Comparison of ENCODE assay signal across 20 mouse cellular contexts in genomic region chr10:68087722-68088121, GRCm38 (mm10).
A peak's percentile ranks its signal among the peaks of the same experiment; 100 is the strongest.
DNase-seq lines count a peak whose midpoint lies in the region; ATAC-seq and TF ChIP-seq lines count a peak whose summit lies in the region.
"Had no signal": no experiment of that assay in that cellular context is flagged by ENCODE, and none has a peak within 500 bp of the region (broad histone marks: within the 10 kb centered on the region; RNA-seq: fewer than 3 reads in every experiment).

No protein-coding gene starts in this region.

- no peaks in the 10 kb centered on the region for H3K27me3 ChIP-seq in midbrain, embryonic 11.5 days (ENCODE audit: control insufficient read depth, insufficient read depth, low read length)
- H3K27me3 ChIP-seq in midbrain, embryonic 14.5 days (ENCODE audit: control insufficient read depth, insufficient read depth, low read length) = no peaks in the 10 kb centered on the region
- no peaks in the 10 kb centered on the region for H3K27me3 ChIP-seq in ES-Bruce4 (ENCODE audit: control insufficient read depth, insufficient read depth, low read length, poor library complexity, severe bottlenecking)
- no peaks in the 10 kb centered on the region for H3K27me3 ChIP-seq in stomach, postnatal 0 days (ENCODE audit: control insufficient read depth, insufficient read depth, low read length)
- H3K27me3 ChIP-seq: forebrain, embryonic 15.5 days; hindbrain, embryonic 13.5 days; limb, embryonic 13.5 days had no signal

- no peak overlapping the region for H3K4me3 ChIP-seq in layer of hippocampus, adult 2 months
- H3K4me3 ChIP-seq in midbrain, embryonic 11.5 days (ENCODE audit: low read depth, low read length) = no peak overlapping the region
- H3K4me3 ChIP-seq in midbrain, embryonic 14.5 days (replicated peaks; ENCODE audit: low read depth, low read length) = no peak overlapping the region
- no peak overlapping the region for H3K4me3 ChIP-seq in ES-Bruce4 (ENCODE audit: low read depth, low read length)
- H3K4me3 ChIP-seq in stomach, postnatal 0 days (ENCODE audit: low read depth, low read length) = no peak overlapping the region
- H3K4me3 ChIP-seq: forebrain, embryonic 15.5 days; hindbrain, embryonic 13.5 days; limb, embryonic 13.5 days had no signal

- no peaks in the 10 kb centered on the region for H3K4me1 ChIP-seq in midbrain, embryonic 11.5 days (ENCODE audit: control insufficient read depth, insufficient read depth, low read length)
- H3K4me1 ChIP-seq in midbrain, embryonic 14.5 days (ENCODE audit: control insufficient read depth, insufficient read depth, low read length) = no peaks in the 10 kb centered on the region
- H3K4me1 ChIP-seq in ES-Bruce4 (ENCODE audit: control insufficient read depth, insufficient read depth, low read length) = no peaks in the 10 kb centered on the region
- H3K4me1 ChIP-seq in stomach, postnatal 0 days (replicated peaks; ENCODE audit: control insufficient read depth, insufficient read depth) = no peaks in the 10 kb centered on the region
- H3K4me1 ChIP-seq: forebrain, embryonic 15.5 days; hindbrain, embryonic 13.5 days had no signal

- no peak overlapping the region for H3K9ac ChIP-seq in midbrain, embryonic 11.5 days (ENCODE audit: low read length)
- no peak overlapping the region for H3K9ac ChIP-seq in midbrain, embryonic 14.5 days (replicated peaks; ENCODE audit: low read length)
- no peak overlapping the region for H3K9ac ChIP-seq in ES-Bruce4 (ENCODE audit: low read depth, poor library complexity, severe bottlenecking)
- no peak overlapping the region for H3K9ac ChIP-seq in stomach, postnatal 0 days (ENCODE audit: low read length)
- H3K9ac ChIP-seq: forebrain, embryonic 15.5 days; hindbrain, embryonic 13.5 days; limb, embryonic 13.5 days had no signal

- WGBS in midbrain, embryonic 11.5 days = 84% methylated on average over 3 of the region's 3 CpGs
- WGBS in midbrain, embryonic 14.5 days = 81% methylated on average over 3 of the region's 3 CpGs
- WGBS in stomach, postnatal 0 days = 59% methylated on average over 3 of the region's 3 CpGs

- H3K36me3 ChIP-seq in midbrain, embryonic 11.5 days (ENCODE audit: control insufficient read depth, insufficient read depth, low read length) = no peaks in the 10 kb centered on the region
- H3K36me3 ChIP-seq in midbrain, embryonic 14.5 days (ENCODE audit: control insufficient read depth, insufficient read depth, low read length) = no peaks in the 10 kb centered on the region
- no peaks in the 10 kb centered on the region for H3K36me3 ChIP-seq in ES-Bruce4 (ENCODE audit: control insufficient read depth, insufficient read depth, low read length, poor library complexity, severe bottlenecking)
- H3K36me3 ChIP-seq in stomach, postnatal 0 days (ENCODE audit: control insufficient read depth, insufficient read depth, low read length) = no peaks in the 10 kb centered on the region
- H3K36me3 ChIP-seq: forebrain, embryonic 15.5 days; hindbrain, embryonic 13.5 days; limb, embryonic 13.5 days had no signal

- H3K9me3 ChIP-seq in midbrain, embryonic 11.5 days (ENCODE audit: control insufficient read depth, low read length) = no peaks in the 10 kb centered on the region
- no peaks in the 10 kb centered on the region for H3K9me3 ChIP-seq in midbrain, embryonic 14.5 days (ENCODE audit: control insufficient read depth, low read length)
- H3K9me3 ChIP-seq in ES-Bruce4 (replicated peaks; ENCODE audit: control insufficient read depth, insufficient read depth, low read length, poor library complexity, severe bottlenecking) = no peaks in the 10 kb centered on the region
- H3K9me3 ChIP-seq in stomach, postnatal 0 days (ENCODE audit: control insufficient read depth, low read length) = no peaks in the 10 kb centered on the region
- H3K9me3 ChIP-seq: forebrain, embryonic 15.5 days; hindbrain, embryonic 13.5 days; limb, embryonic 13.5 days had no signal

- no peak for DNase-seq in layer of hippocampus, adult 2 months (ENCODE audit: low spot score in 2 of 2)
- no peak for DNase-seq in layer of hippocampus, adult 8-10 months (ENCODE audit: low spot score in 2 of 2)
- peak; percentile 59 for DNase-seq in midbrain, embryonic 11.5 days (ENCODE audit: low spot score, missing footprints)
- DNase-seq in midbrain, embryonic 14.5 days = no peak
- DNase-seq in stomach, postnatal 0 days (ENCODE audit: low spot score) = no peak
- DNase-seq in spleen, postnatal 4 days (ENCODE audit: low spot score in 2 of 2) = no peak
- DNase-seq: adrenal gland, postnatal 25 days; cerebellum, adult 9-10 months; gastrocnemius, postnatal 10 days; heart, adult 18-20 months; kidney, adult 8-10 months; kidney, postnatal 25 days; lung, adult 18-20 months; lung, postnatal 36 days had no signal

- no peak for TF ChIP-seq EP300 in ES-Bruce4 (IDR thresholded peaks at IDR 0.05; ENCODE audit: insufficient read depth, low read depth, low read length)
- TF ChIP-seq EP300 in stomach, postnatal 0 days (optimal IDR thresholded peaks at IDR 0.05) = no peak

- TF ChIP-seq POLR2A in ES-Bruce4 (IDR thresholded peaks at IDR 0.05; ENCODE audit: insufficient read depth, low read length) = no peak

- H3K27ac ChIP-seq in layer of hippocampus, adult 2 months = no peak overlapping the region
- no peak overlapping the region for H3K27ac ChIP-seq in midbrain, embryonic 11.5 days (ENCODE audit: low read depth, low read length)
- H3K27ac ChIP-seq in midbrain, embryonic 14.5 days (replicated peaks; ENCODE audit: low read depth, low read length) = no peak overlapping the region
- H3K27ac ChIP-seq in ES-Bruce4 (ENCODE audit: insufficient read depth, low read length) = no peak overlapping the region
- no peak overlapping the region for H3K27ac ChIP-seq in stomach, postnatal 0 days (replicated peaks)
- H3K27ac ChIP-seq: forebrain, embryonic 15.5 days; hindbrain, embryonic 13.5 days had no signal

- TF ChIP-seq CTCF in layer of hippocampus, adult 2 months (conservative IDR thresholded peaks at IDR 0.05) = peak; percentile 32
- peak; percentile 25 for TF ChIP-seq CTCF in ES-Bruce4 (IDR thresholded peaks at IDR 0.05; ENCODE audit: low read depth, low read length)
- TF ChIP-seq CTCF in stomach, postnatal 0 days (IDR thresholded peaks at IDR 0.05; ENCODE audit: low read depth) = peak; percentile 36

- no peak overlapping the region for H3K4me2 ChIP-seq in midbrain, embryonic 11.5 days
- no peak overlapping the region for H3K4me2 ChIP-seq in midbrain, embryonic 14.5 days (ENCODE audit: low read length)
- H3K4me2 ChIP-seq in stomach, postnatal 0 days (replicated peaks; ENCODE audit: low read depth) = no peak overlapping the region
- H3K4me2 ChIP-seq: forebrain, embryonic 15.5 days; hindbrain, embryonic 13.5 days; limb, embryonic 13.5 days had no signal

- no peak for ATAC-seq in midbrain, embryonic 11.5 days (ENCODE audit: low FRiP score)
- no peak for ATAC-seq in midbrain, embryonic 14.5 days (ENCODE audit: low FRiP score, low TSS enrichment)
- ATAC-seq in stomach, postnatal 0 days (ENCODE audit: low FRiP score, low TSS enrichment) = no peak
- ATAC-seq: CD4-positive, CD25-positive, alpha-beta regulatory T cell, adult 4 months; forebrain, embryonic 15.5 days; inflammation-experienced regulatory T-cells, adult 6 months had no signal
